Mouse (Mus musculus) liver, postnatal 0 days (tissue): ENCODE results near the gene Fance.

Experiments
- CTCF ChIP-seq: sonication (generic); IDR thresholded peaks from 2 replicates; pipeline ENCODE4 v1.5.1; 2016; ENCODE audit warnings: antibody characterized with exemption, low read depth
- EP300 ChIP-seq: IDR thresholded peaks from 2 replicates; pipeline ENCODE4 v1.6.1; 2016; ENCODE audit warnings: antibody characterized with exemption, low read depth, mild to moderate bottlenecking

DNA sequence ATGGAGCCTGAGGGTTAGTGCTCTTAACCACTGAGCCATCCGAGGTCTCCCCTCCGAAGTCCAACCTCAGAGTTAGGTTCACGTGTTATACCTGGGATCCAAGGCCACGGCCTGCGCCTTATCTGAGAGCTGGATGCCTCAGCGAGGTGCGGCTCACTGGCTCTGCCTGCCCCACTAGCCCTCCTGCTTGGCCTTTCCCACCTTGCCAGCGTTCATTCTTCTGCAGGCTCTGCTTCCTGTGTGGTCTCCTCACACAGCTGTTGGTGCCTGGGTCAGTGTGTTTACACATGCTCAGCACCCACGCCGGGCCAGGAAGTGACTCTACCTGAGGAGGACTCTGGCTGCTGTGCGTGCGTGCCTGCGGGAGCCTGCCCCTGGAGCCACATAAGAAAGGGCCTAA is 43.2 kb upstream of the Fance start:
- TF ChIP-seq CTCF (no peak), EP300 (no peak)
